Mouse (Mus musculus) forebrain, embryonic 11.5 days (tissue): ENCODE measurements around the gene Tnfaip2. TPM values are rescaled to one million over a fixed set of nuclear protein-coding genes. Genes with fewer than 3 reads are reported as not detected.

ENCODE experiments used
- ATAC-seq: fragments of 200-750 bp; cut with Nextera tagmentation; replicated peaks from 2 replicates; pipeline ENCODE4 v1.8.0; 2017; ENCODE audit warnings: moderate TSS enrichment; ENCODE audit not compliant: low FRiP score
- DNase-seq: peaks from one replicate; pipeline ENCODE4 v3.0.0-alpha.2; 2017; ENCODE audit warnings: low spot score
- H3K27ac ChIP-seq: fragments of 300-500 bp; sonication (generic); 2 replicates; pipeline ENCODE4 v1.5.1; 2014; ENCODE audit warnings: low read depth, low read length
- H3K27me3 ChIP-seq: fragments of 300-500 bp; sonication (generic); 2 replicates; pipeline ENCODE4 v1.6.1; 2014; ENCODE audit warnings: mild to moderate bottlenecking, low read length, mixed read lengths; ENCODE audit not compliant: control insufficient read depth, insufficient read depth
- H3K36me3 ChIP-seq: fragments of 300-500 bp; sonication (generic); 2 replicates; pipeline ENCODE4 v1.6.1; 2014; ENCODE audit warnings: mild to moderate bottlenecking, low read length, moderate library complexity, mixed read lengths; ENCODE audit not compliant: control insufficient read depth, insufficient read depth
- H3K4me1 ChIP-seq: fragments of 300-500 bp; sonication (generic); replicated peaks from 2 replicates; pipeline ENCODE4 v1.6.1; 2014; ENCODE audit warnings: low read length, mixed read lengths; ENCODE audit not compliant: control insufficient read depth, insufficient read depth
- H3K4me2 ChIP-seq: fragments of 300-500 bp; sonication (generic); 2 replicates; pipeline ENCODE4 v1.6.1; 2014; ENCODE audit warnings: low read depth, mild to moderate bottlenecking, low read length, moderate library complexity, mixed read lengths; ENCODE audit not compliant: severe bottlenecking
- H3K4me3 ChIP-seq: fragments of 300-500 bp; sonication (generic); 2 replicates; pipeline ENCODE4 v1.5.1; 2014; ENCODE audit warnings: low read depth, low read length
- H3K9ac ChIP-seq: fragments of 300-500 bp; sonication (generic); 2 replicates; pipeline ENCODE4 v1.6.1; 2014; ENCODE audit warnings: low read length
- H3K9me3 ChIP-seq: fragments of 300-500 bp; sonication (generic); 2 replicates; pipeline ENCODE4 v1.6.1; 2016; ENCODE audit warnings: low read length, mixed read lengths; ENCODE audit not compliant: control insufficient read depth
- WGBS: fragments of 180-500 bp; shearing (Covaris S2); extraction: QIAGEN DNeasy Blood & Tissue Kit; methylation state at CpG from one replicate; pipeline ENCODE4 v1.1.7; 2014; 5-methylcytosine and 5-hydroxymethylcytosine counted together
- polyA plus RNA-seq: library from polyadenylated mRNA; unstranded; fragments of >200 nt; fragmentation: Nextera tagmentation; extraction: Ambion mirVana; gene quantifications from 2 replicates; pipeline ENCODE4 v1.2.1, GENCODE M21; 2014

Tnfaip2 gene
- polyA plus RNA-seq, 1 experiment from 2014 or later: 2.0 TPM

DNA sequence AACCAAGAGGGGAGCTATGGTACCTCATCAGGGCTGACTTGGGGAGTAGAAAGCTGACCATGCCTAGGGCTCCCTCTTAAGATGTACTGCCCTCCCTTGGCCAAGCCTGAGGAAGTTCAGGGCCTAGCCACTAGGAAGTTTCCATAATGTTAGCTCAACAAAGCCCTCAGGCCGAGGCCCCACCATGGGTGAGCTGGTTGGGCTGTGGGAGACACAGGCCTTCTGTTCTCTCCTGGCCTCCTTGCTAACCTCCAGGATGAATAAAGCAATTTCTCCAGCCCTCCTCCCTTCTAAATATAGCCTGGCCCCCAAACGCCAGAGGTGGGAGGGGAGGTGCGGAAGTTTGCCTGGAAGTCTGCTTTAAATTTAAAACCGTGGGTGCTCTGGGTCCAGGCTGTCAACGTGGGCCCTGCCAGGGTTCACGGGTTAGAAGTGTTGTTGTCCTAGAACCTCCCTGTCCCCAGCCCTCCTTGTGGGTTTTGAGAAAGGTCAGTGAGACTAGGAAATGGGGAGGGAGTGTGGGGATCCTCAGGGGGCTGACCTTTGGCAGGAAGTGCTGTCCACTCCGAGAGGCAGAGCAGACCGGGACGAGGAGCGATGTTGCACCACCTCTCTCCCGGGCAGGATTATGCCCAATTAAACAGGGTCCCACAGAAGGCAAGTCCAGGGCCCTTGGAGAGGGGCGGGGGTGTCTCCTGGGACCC, 29.5 kb upstream of the Tnfaip2 start:
- no peak for DNase-seq
- no peaks in the 10 kb centered on the region for H3K36me3 ChIP-seq
- peaks cover 9% of the 10 kb centered on the region; the same call in 1 of the 2 replicates for H3K4me1 ChIP-seq
- no peak overlapping the region for H3K27ac ChIP-seq
- H3K4me3 ChIP-seq: peak overlapping the region; percentile 17; the same call in 1 of the 2 replicates
- WGBS: 20% methylated on average over 12 of the region's 12 CpGs
- no peaks in the 10 kb centered on the region for H3K9me3 ChIP-seq
- H3K27me3 ChIP-seq: peaks cover 2% of the 10 kb centered on the region
- peak overlapping the region; percentile 35; the same call in 1 of the 2 replicates for H3K4me2 ChIP-seq
- ATAC-seq: no peak
- no peak overlapping the region for H3K9ac ChIP-seq

DNA sequence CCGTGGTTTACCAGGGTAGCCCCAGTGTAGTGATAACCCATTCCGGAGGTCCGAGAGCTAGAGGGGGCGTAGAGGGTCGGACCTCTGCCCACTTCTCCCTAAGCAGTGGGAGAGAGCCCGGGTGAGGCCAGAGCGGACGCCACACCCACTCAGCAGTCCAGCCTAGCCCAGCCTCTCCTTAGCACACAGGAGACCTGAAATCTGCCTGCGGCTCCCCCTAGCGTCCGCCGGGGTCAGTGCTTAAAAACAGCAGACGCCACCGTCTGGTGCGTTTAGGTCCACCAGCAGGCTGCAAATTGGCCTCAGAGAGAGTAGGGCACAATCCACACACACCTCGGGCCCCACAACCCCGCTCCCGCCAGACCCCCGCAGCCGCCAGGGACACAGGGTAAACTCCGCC, 29.0 kb upstream of the Tnfaip2 start:
- DNase-seq (peak; percentile 95), ATAC-seq (peak; percentile 82)
- under 1% methylated on average over 21 of the region's 21 CpGs for WGBS
- Histone ChIP-seq H3K4me1 (peaks cover 9% of the 10 kb centered on the region; the same call in 1 of the 2 replicates), H3K4me2 (peak overlapping the region; percentile 35; the same call in 1 of the 2 replicates), H3K9ac (no peak overlapping the region), H3K27me3 (peaks cover 3% of the 10 kb centered on the region; the same call in 1 of the 2 replicates), H3K36me3 (no peaks in the 10 kb centered on the region), H3K27ac (no peak overlapping the region), H3K9me3 (no peaks in the 10 kb centered on the region), H3K4me3 (peak overlapping the region; percentile 17; the same call in 1 of the 2 replicates)

DNA sequence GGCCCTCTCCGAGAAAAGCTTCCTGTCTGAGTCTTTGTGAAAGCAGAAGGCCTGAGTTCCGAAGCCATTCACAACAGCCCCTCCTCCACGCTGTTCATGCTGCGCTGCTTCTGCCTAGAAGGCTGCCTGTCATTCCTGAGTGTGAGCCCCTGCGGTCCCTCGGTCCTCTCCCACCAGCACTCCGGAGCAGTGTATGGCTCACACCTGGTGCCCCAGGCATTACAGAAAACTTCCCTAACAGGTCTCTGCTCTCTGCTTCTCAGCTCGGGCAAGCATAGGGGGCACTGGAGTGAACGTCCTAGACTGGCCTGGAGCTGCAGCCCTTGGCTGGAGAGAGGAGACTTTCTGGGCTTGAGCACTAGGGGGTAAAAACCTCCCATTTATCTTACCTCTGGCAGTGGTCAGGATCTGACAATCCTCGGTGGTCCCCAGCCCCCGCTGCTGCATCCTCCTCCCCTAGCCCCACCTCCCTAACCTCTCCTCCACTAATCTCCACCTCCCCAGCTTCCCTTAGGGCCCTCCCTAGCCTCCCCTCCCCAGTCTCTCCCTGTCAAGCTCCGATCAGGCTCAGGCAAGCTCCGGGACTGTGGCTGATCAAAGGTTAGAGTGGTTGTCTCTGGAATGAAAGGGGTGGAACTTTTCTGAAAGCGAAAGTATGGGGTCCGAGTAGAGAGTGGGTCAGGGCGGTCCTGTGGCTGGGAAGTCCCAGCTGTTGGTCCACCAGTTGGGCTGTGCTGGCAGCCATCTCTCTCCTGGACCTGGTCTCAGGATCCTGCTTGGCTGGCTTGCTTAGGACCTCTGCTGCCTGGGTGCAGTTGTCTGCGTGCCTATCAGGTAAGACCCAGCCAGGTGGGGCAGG, 25.1 kb upstream of the Tnfaip2 start, which contains the start of gene Exoc3l4:
Gene Exoc3l4 (plus strand): TSS at position 97 of the 859 bp plus-strand sequence.
- Histone ChIP-seq H3K9me3 (no peaks in the 10 kb centered on the region), H3K27ac (no peak within 1 kb of the TSS), H3K36me3 (no peaks in the 10 kb centered on the region), H3K9ac (peak within 1 kb of the TSS; percentile 55), H3K27me3 (peaks cover 8% of the 10 kb centered on the region), H3K4me3 (no peak within 1 kb of the TSS), H3K4me2 (peak within 1 kb of the TSS; percentile 52), H3K4me1 (peaks cover 9% of the 10 kb centered on the region; the same call in 1 of the 2 replicates)
- DNase-seq (peak; percentile 70), ATAC-seq (peak; percentile 59; the same call in 1 of the 2 replicates)
- WGBS: 4% methylated on average over 17 of the region's 17 CpGs

DNA sequence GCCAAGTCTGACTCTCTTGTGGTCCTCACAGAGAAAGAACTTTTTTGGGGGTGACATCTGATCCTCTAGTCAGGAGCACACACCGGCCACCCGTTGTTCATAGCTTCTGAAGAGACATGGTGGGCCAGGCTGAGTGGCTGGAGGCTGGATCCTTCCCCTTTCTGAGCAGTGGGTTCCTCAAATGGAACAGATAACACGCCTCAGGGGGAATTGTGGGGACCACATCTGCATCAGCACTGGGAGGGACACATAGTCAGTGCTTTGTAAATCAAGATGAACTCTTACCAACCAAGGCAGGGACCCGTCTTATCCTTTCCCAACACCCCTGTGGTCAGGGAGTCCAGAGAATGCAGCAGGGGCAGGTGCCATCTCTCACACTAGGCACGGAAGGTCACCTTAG, 22.4 kb upstream of the Tnfaip2 start:
- no peaks in the 10 kb centered on the region for H3K9me3 ChIP-seq
- no peak overlapping the region for H3K4me2 ChIP-seq
- WGBS: 88% methylated on average over 5 of the region's 5 CpGs
- peaks cover 35% of the 10 kb centered on the region for H3K27me3 ChIP-seq
- H3K4me3 ChIP-seq: no peak overlapping the region
- no peak for DNase-seq
- H3K36me3 ChIP-seq: no peaks in the 10 kb centered on the region
- peaks cover 11% of the 10 kb centered on the region; the same call in 1 of the 2 replicates for H3K4me1 ChIP-seq
- no peak overlapping the region for H3K9ac ChIP-seq
- no peak overlapping the region for H3K27ac ChIP-seq
- no peak for ATAC-seq

DNA sequence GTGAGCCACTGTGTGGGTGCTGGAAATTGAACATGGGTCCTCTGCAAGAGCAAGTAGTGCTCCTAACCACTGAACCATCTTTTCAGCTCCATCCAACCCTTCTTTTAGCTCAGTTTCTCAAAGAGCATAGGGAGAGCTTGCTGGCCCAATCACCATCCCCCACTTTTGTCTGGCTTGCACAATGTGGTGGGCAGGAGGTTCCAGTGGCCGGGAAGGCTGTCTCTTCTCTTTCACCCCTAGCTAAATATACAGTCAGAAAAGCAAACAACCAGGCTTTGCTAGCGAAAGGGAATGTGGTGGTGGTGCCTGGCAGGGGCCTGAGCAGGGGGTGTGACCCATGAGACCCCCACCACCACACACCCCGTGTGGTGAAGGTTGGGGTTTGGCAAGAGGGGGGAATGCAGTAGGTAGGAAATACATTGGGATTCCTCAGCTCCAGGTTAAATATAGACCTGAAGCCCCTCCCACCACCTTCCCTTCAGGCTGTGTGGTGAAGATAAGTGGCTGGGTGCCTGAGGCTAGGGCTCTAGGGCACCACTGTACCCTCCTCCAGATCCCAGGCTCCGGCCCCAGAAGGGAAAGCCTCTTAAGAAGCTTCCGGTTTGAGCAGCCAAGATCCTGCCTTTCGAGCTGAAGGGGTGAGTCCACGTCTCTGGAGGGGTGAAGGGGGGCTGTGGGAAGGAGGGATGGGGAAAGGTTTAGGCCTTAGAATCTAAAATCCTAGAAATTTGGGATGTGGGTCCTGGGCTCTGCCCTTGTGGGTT, 21.1 kb upstream of the Tnfaip2 start:
- Histone ChIP-seq H3K27me3 (peaks cover 46% of the 10 kb centered on the region), H3K27ac (no peak overlapping the region), H3K4me3 (no peak overlapping the region), H3K4me1 (peaks cover 11% of the 10 kb centered on the region; the same call in 1 of the 2 replicates), H3K9me3 (no peaks in the 10 kb centered on the region), H3K36me3 (no peaks in the 10 kb centered on the region), H3K9ac (no peak overlapping the region), H3K4me2 (no peak overlapping the region)
- no peak for DNase-seq
- ATAC-seq: no peak
- 51% methylated on average over 7 of the region's 7 CpGs for WGBS

DNA sequence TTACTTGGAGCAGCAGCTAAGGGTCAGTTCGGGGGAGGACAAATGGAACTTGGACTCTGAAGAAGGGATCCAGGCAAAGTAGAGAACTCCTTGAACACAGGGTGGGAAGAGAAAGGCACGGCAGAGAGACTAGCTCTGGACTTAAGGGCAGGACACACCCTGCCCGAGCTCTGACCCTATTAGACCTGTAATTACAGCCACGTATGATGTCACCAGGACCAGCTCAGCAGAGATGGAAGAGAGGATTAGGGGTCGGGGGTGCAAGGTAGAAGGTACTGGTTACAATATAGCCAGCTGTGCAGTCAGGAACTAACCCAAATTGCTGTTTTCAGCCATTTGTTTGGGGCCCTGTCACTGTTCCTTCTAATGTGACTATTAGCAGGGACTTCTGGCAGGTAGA, 19.4 kb upstream of the Tnfaip2 start:
- H3K36me3 ChIP-seq: no peaks in the 10 kb centered on the region
- WGBS: 39% methylated on average over 5 of the region's 5 CpGs
- H3K9me3 ChIP-seq: no peaks in the 10 kb centered on the region
- H3K9ac ChIP-seq: no peak overlapping the region
- no peak overlapping the region for H3K4me2 ChIP-seq
- no peak overlapping the region for H3K27ac ChIP-seq
- peaks cover 50% of the 10 kb centered on the region for H3K27me3 ChIP-seq
- H3K4me3 ChIP-seq: no peak overlapping the region
- peaks cover 2% of the 10 kb centered on the region; the same call in 1 of the 2 replicates for H3K4me1 ChIP-seq
- no peak for ATAC-seq
- DNase-seq: no peak

DNA sequence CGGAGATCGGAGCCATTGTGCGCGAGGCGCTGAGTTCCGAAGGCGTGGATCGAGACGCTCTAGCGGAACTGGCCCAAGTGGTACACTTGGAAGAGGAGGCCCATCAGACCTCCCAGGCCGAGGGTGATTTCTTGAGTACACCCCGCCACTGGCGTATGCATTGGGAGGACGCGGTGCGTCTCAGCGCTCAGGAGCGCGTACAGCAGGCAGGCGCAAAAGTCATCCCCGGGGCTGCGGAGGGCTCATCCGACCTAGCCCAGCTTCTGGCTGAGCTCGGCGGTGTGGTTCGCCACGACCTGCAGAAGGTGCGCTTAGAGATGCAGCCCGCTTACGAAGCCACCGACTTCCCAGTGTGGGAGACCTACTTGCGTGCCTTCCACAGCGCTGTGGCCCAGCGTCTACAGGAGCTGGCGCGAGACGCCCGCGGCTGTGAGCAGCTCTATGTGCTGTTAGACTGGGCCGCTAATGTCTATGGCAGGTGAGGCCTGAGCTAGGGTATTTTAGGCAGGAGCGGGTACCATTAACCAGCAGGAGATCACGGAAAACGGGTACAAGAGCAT, 18.6 kb upstream of the Tnfaip2 start:
- Histone ChIP-seq H3K9me3 (no peaks in the 10 kb centered on the region), H3K27me3 (peaks cover 57% of the 10 kb centered on the region), H3K9ac (no peak overlapping the region), H3K4me3 (peak overlapping the region; percentile 8), H3K4me1 (peaks cover 4% of the 10 kb centered on the region), H3K4me2 (peak overlapping the region; percentile 20), H3K27ac (no peak overlapping the region), H3K36me3 (no peaks in the 10 kb centered on the region)
- ATAC-seq: no peak
- 1% methylated on average over 43 of the region's 43 CpGs for WGBS
- no peak for DNase-seq

DNA sequence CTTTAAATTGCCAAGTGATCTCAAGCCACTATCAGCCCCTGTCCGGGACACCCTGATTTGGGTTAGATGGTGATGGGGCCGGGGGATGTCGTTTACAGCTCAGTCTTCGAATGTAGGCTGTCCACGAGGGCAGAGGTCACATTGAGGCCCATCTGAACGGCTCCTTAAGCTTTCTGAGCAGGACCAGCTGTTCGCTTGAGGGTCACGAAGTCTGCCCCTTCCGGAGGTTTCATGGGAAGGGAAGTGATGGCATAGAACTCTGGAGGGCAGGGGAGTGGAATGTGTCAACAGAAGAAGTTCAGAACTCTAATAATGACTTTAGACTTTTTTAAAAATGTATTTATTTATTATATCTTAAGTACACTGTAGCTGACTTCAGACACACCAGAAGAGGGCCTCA, 17.7 kb upstream of the Tnfaip2 start:
- Histone ChIP-seq H3K27ac (no peak overlapping the region), H3K4me3 (no peak overlapping the region), H3K27me3 (peaks cover 66% of the 10 kb centered on the region), H3K9ac (no peak overlapping the region), H3K4me1 (peaks cover 11% of the 10 kb centered on the region), H3K4me2 (no peak overlapping the region), H3K36me3 (no peaks in the 10 kb centered on the region), H3K9me3 (no peaks in the 10 kb centered on the region)
- ATAC-seq (no peak), DNase-seq (no peak)
- WGBS: 21% methylated on average over 9 of the region's 9 CpGs
